Mouse (Mus musculus) heart, adult 18-20 months (tissue): ENCODE results near the gene Pth2. TPM values are rescaled to one million over a fixed set of nuclear protein-coding genes. Genes with fewer than 3 reads are reported as not detected.

ENCODE experiments used
- DNase-seq, 2 experiments: peaks; one replicate each; pipeline ENCODE4 v3.0.0; 2021 to 2022; ENCODE audit warnings: mixed read lengths in 1 of 2
- total RNA-seq, 2 experiments: library from RNA; stranded (reverse); gene quantifications; 2 replicates each; pipeline ENCODE4 v1.2.3; 2021

Gene Pth2
- total RNA-seq, 2 experiments from 2014 or later, result not detected

GRCm38 (mm10) chr7:45198435-45198834 is 17.6 kb downstream of the Pth2 start:
- DNase-seq, result peak; percentile 74 to 79

- DNase-seq, result no peak
Measured at GRCm38 (mm10) chr7:45198961-45199360, 18.2 kb downstream of the Pth2 start.

GRCm38 (mm10) chr7:45202654-45203053 is 21.9 kb downstream of the Pth2 start:
- no peak for DNase-seq

DNA sequence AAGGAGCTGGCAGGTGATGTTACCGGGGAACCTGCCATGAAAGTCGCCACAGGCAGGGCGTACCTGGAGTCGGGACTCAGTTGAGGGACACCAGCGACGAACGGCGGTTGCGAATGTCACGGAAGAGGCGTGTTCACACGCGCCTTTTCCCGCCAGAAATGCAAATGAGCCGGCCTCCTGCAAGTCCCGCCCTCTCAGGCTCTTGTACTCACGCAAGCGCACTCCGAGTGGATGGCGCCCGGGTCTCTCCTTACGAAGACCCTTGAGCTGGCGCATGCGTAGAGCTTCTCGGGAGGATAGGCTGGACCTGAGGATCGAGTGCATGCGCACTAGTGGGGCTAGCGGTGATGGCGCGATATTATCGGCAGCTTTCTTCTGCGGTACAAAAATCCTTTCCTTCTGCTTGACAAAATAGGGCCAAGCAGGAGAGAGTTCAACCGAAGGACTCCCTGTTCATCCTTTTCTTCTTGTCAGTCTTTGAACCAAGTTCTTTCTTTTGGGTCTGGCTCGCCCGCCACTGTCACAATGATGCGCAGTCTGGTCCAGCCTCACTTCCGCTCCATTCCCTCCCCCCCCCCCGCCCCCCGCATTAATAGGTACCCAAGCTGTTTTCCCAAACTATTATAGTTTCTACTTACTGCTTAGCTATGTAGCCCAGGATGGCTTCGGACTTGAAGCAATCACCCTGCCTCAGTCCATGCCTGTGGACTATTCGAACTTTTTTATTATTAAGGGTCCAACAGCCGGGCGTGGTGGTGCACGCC is 23.8 kb downstream of the Pth2 start, which contains the start of gene Ccdc155:
Ccdc155 (minus strand) TSS at position 513 of the 764 bp plus-strand sequence.
- DNase-seq, result peak; percentile 85 to 93

DNA sequence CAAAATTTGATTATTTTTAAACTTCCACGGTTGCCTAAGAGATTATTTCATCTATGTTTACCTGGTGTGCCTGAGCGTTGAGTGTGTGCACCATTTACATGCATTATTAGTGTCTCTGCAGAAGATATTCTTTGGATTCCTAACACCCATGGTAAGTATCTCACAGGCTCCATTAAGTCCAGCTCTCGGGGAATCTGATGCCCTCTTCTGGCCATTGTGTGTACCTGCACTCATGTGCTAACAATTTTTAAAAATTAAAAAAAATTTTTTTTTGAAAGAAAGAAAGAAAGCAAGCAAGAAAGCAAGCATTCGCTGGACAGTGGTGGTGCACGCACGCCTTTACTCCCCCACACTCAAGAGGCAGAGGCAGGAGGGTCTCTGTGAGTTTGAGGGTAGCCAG is 27.5 kb downstream of the Pth2 start:
- no peak for DNase-seq

GRCm38 (mm10) chr7:45211070-45211469 is 30.3 kb downstream of the Pth2 start:
- no peak for DNase-seq

DNA sequence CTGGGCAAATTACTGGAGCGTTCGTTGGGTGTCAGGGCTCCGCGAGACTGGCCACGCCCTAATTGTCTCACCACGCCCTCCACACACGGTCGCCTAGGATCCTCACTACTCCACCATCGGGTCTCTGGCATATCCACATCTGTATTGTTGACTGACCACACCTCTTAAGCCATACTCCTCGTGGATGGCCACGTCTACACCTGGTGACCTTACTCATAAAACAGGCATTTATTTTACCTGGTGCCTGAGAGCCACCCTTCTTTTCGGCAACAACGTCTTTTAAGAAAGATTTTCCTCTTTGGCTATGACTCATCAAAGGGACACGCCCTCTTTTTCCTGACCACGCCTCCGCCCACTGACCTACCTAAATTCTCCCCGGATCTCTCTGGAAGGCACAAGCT is 31.1 kb downstream of the Pth2 start, which contains the start of gene Dkkl1:
Dkkl1 (minus strand) TSS at position 297 of the 401 bp plus-strand sequence.
- no peak for DNase-seq

DNA sequence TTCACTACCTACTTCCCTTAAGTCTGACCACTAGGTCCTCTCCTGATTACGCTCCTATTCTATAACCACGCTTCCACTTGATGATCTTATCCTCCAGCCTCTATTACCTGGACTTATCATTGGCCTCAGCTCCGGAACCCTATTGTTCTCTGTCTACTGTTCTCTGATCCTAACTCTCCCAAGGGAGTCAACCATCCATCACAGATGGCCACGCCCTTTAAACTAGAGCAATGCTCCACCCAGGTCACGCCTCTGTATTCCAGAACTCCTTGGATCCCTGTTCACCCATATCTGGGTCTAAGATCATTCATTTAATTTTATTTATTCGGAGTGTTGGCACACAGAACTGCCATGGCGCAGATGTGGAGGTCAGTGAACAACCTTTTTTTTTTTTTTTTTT is 31.6 kb downstream of the Pth2 start:
- no peak for DNase-seq

- no peak for DNase-seq
Measured at GRCm38 (mm10) chr7:45213708-45214107, 32.9 kb downstream of the Pth2 start.

- DNase-seq, result peak; percentile 57 to 59
Measured at GRCm38 (mm10) chr7:45215673-45216441, 35.1 kb downstream of the Pth2 start, which contains the start of gene Tead2. TSS of gene Tead2 (plus strand) at chr7:45215753.

DNA sequence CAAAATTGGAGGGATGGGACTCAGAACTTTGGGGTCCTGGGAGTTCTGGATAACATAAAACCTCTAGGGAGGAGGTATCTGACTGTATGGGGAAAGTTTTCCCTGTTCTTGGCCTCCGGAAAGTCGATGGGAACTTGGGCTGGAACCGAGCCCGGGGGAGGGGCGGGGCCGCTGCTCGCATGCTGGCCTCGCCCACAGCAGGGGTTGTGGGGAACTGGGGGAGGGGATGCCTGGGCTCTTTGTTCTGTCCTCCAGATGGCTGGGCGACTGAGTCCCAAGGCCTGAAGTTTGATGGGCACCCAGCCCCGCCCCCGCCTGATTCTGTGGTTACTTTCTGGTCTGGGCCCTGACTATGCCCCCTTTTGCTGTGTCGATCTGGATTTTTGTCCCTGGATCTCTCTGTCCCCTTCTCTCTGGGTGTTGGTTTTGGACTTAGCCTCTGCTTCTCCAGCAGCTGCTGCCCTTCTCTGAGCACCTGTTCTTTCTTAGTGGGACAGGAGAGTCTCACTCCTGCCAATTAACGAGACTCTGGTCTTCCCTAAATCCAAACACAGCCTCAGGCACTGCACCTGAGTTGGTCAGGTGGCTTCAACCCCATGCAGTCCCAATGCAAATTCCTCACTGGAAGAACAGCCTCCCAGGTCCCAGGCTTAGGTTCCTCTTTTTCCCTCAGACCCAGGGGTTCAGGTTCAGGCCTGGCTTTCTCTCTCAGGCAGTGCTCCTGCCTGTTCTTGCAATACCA is 35.8 kb downstream of the Pth2 start:
- DNase-seq, result peak; percentile 72 to 76

DNA sequence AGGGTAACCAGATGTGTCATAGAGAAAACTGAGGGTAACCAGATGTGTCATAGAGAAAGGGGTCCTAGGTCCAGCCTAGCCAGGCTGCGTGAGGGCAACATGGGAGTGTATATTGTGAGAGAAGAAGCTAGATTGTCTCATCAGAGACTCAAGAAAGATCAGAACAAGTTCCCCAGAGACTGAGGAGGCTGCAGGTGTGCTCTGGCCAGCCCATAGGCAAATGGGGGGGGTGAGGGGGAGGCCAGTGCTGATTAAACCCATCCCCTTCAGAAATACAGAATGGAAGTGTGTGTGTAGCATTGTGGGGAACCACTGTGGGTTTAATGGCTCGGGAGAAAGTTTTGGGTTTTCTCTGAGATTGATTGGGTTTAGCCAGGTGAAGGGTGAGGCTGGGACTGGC is 40.9 kb downstream of the Pth2 start:
- no peak for DNase-seq

- DNase-seq, result no peak
Measured at GRCm38 (mm10) chr7:45224826-45225225, 44.0 kb downstream of the Pth2 start.

- DNase-seq, result no peak
Measured at GRCm38 (mm10) chr7:45226421-45226820, 45.6 kb downstream of the Pth2 start.

DNA sequence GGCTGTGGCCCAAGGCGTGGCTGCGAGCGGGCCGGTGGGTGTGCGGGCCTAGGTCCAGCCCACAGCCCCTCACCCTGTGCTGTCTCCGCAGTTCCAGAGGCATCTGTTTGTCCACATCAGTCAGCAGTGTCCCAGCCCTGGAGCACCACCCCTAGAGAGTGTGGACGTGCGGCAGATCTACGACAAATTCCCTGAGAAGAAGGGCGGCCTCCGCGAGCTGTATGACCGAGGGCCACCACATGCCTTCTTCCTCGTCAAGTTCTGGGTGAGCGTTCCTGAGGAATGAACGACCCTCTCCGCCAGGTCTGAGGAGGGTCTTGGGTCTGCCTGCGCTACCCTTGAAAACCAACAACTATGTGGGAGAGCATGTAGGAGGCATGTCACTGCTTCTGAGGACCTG is 47.8 kb downstream of the Pth2 start:
- DNase-seq, result no peak

- no peak for DNase-seq
Measured at GRCm38 (mm10) chr7:45229046-45229445, 48.3 kb downstream of the Pth2 start.

DNA sequence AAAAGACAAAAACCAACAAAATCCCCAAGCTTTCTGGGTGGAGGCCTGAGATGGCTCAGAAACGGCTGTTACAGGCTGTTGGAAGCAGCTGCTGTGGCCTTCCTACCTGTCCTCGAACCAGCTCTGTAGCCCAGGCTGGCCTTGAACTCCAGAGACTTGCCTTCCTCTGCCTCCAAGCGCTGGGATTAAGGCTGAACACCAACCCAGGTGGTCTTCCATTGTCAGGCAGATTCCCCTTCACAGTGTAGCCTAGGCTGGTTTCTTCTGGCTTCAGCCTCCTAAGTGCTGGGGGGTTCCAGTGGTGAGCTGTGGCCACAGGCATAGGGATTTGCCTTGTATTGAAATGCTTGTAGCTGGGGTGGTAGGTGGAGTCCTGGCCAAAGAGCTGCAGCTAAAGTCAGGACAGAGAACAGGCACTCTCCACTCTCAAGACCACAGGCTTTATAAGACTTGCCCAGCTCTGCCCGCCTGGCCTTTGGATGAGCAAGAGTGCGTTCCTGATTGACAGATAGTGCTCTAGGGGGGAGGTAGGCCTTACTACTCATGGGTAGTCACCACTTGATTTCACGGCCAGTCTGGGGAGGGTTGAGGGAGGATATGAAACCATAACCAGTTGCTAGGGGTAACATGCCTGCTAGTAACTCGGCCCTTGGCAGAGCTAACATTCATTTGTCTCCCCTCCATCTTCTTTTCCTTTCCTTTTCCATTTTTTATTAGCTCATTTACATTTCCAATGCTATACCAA is 48.8 kb downstream of the Pth2 start:
- peak in 1 of 2 experiments; percentile 12 for DNase-seq

GRCm38 (mm10) chr7:45231192-45231591 is 50.4 kb downstream of the Pth2 start:
- DNase-seq, result no peak
